Mouse (Mus musculus) spleen, adult 10 weeks (tissue): ENCODE data around the gene Stox2. TPM values are rescaled to one million over a fixed set of nuclear protein-coding genes. Genes with fewer than 3 reads are reported as not detected.

Experiments
- polyA plus RNA-seq: library from polyadenylated mRNA; stranded (reverse); fragments of 350-450 nt; fragmentation: Illumina TruSeq; extraction: RNeasy Lipid Tissue Mini Kit (QIAGEN cat#74804); gene quantifications from one replicate; pipeline ENCODE4 v1.2.3, GENCODE M21; 2015; ENCODE audit warnings: low replicate concordance; ENCODE audit not compliant: insufficient read depth

Gene Stox2
- 1.5 TPM for polyA plus RNA-seq

DNA sequence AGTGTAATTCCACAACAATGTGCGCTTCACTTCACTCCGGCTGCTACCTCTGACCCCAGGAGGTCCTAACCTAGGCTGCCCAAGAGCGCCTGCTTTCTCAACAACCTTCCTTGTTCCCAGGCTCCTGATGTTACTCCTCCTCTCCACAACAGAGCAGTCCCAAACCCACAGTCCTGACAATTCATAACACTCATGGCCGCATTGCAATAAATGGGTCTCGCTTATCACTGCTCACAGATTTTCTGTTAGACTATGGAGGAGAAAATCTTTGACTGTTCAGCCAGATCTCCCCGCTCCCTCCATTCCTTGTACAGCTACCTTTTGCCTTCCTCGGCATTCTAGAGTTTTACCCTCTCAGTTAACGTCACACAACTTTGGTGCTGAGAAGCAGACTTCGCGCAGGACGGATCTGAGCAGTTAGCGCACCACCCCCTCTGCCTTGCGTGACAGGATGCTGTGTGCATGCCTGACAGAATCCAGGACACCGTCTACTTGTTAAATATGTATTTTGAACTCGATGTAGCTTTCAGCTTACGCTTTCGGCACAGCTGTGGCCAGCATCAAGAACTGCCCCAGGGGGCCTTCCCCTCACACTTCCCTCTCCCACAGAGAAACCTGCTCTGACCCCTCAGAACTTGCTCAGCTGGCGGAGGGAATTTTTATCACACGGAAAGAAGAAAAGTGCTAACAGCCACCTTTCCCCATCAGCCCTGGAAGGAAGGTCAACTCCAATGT, at the start of gene Stox2:
Gene Stox2 (minus strand): TSS at position 51 of the 735 bp plus-strand sequence.

Other genes with a start within 250 kb of the Stox2 start
- 30.8 TPM for gene Trappc11, start 87.1 kb upstream of the Stox2 start, polyA plus RNA-seq
- gene Rwdd4a, start 87.3 kb upstream of the Stox2 start, polyA plus RNA-seq, result 29.6 TPM
- gene Ing2, start 229.2 kb upstream of the Stox2 start, polyA plus RNA-seq, result 29.0 TPM